Mouse (Mus musculus) MEL (cell line): ENCODE data around the gene Ankrd33b. TPM values are rescaled to one million over a fixed set of nuclear protein-coding genes. Genes with fewer than 3 reads are reported as not detected.

ENCODE experiments used
- DNase-seq: peaks from one replicate; pipeline ENCODE4 v3.0.0; 2011; ENCODE audit warnings: low read depth, low spot score
- H3K27ac ChIP-seq: 2 replicates; pipeline ENCODE4 v1.5.1; 2012; ENCODE audit warnings: low read depth, mild to moderate bottlenecking, control low read depth, low read length, moderate library complexity; ENCODE audit not compliant: control insufficient read depth
- H3K27me3 ChIP-seq, 2 experiments: fragments of 150-350 bp in 1 of 2; sonication (generic) in 1 of 2; 2 replicates each; pipeline ENCODE4 v1.6.1; 2012; ENCODE audit warnings: low read length in 2 of 2, mild to moderate bottlenecking in 2 of 2, improper control_type of control experiment in 1 of 2, moderate library complexity in 1 of 2; ENCODE audit not compliant: insufficient read depth in 2 of 2, control insufficient read depth in 1 of 2
- H3K36me3 ChIP-seq, 2 experiments: 2 replicates each; pipeline ENCODE4 v1.6.1; 2012 to 2014; ENCODE audit warnings: low read length in 2 of 2, improper control_type of control experiment in 1 of 2, inconsistent platforms in 1 of 2, mild to moderate bottlenecking in 1 of 2; ENCODE audit not compliant: insufficient read depth in 2 of 2, control insufficient read depth in 1 of 2
- H3K4me1 ChIP-seq, 2 experiments: fragments of 150-350 bp in 1 of 2; sonication (generic) in 1 of 2; 2 replicates each; pipeline ENCODE4 v1.6.1; 2012; ENCODE audit warnings: low read length in 2 of 2, improper control_type of control experiment in 1 of 2, mild to moderate bottlenecking in 1 of 2; ENCODE audit not compliant: insufficient read depth in 2 of 2, control insufficient read depth in 1 of 2
- H3K4me3 ChIP-seq, 2 experiments: fragments of 150-350 bp in 1 of 2; sonication (generic) in 1 of 2; 2 replicates each; pipeline ENCODE4 v1.5.1; 2012; ENCODE audit warnings: low read depth in 2 of 2, low read length in 2 of 2, mild to moderate bottlenecking in 2 of 2, moderate library complexity in 2 of 2, control low read depth in 1 of 2, improper control_type of control experiment in 1 of 2; ENCODE audit not compliant: control insufficient read depth in 1 of 2, insufficient read depth in 1 of 2
- H3K79me2 ChIP-seq: 2 replicates; pipeline ENCODE4 v1.6.1; 2012; ENCODE audit warnings: mild to moderate bottlenecking, low read length, moderate library complexity; ENCODE audit not compliant: control insufficient read depth, poor library complexity, insufficient read depth
- H3K9ac ChIP-seq: 2 replicates; pipeline ENCODE4 v1.6.1; 2012; ENCODE audit warnings: low read depth, mild to moderate bottlenecking, control low read depth, low read length, moderate library complexity; ENCODE audit not compliant: control insufficient read depth, poor library complexity, severe bottlenecking
- H3K9me3 ChIP-seq: fragments of 150-350 bp; sonication (generic); replicated peaks from 2 replicates; pipeline ENCODE4 v1.6.1; 2012; ENCODE audit warnings: mild to moderate bottlenecking, low read length, improper control_type of control experiment, moderate library complexity; ENCODE audit not compliant: insufficient read depth
- CTCF ChIP-seq, 3 experiments: IDR thresholded peaks in 2 of 3; conservative IDR thresholded peaks in 1 of 3; 2 replicates each; pipeline ENCODE4 v1.5.1; 2011 to 2012; ENCODE audit warnings: low read length in 3 of 3, low read depth in 2 of 3, mild to moderate bottlenecking in 2 of 3, improper control_type of control experiment in 1 of 3, inconsistent platforms in 1 of 3, mixed read lengths in 1 of 3, moderate library complexity in 1 of 3; ENCODE audit not compliant: control insufficient read depth in 1 of 3, insufficient read depth in 1 of 3, poor library complexity in 1 of 3, severe bottlenecking in 1 of 3
- E2F4 ChIP-seq: IDR thresholded peaks from 2 replicates; pipeline ENCODE4 v1.6.1; 2011; ENCODE audit warnings: low read depth, low read length, improper control_type of control experiment, borderline replicate concordance
- EP300 ChIP-seq, 2 experiments: IDR thresholded peaks; 2 replicates each; pipeline ENCODE4 v1.6.1; 2011; ENCODE audit warnings: improper control_type of control experiment in 2 of 2, low read length in 2 of 2, low read depth in 1 of 2, mild to moderate bottlenecking in 1 of 2
- GABPA ChIP-seq: IDR thresholded peaks from 2 replicates; pipeline ENCODE4 v1.6.1; 2012; ENCODE audit warnings: low read depth, mild to moderate bottlenecking, inconsistent platforms, low read length, improper control_type of control experiment, moderate library complexity
- GATA1 ChIP-seq: IDR thresholded peaks from 2 replicates; pipeline ENCODE4 v1.6.1; 2011; ENCODE audit warnings: low read depth, low read length, improper control_type of control experiment
- MAFK ChIP-seq: IDR thresholded peaks from 2 replicates; pipeline ENCODE4 v1.6.1; 2011; ENCODE audit warnings: low read depth, mild to moderate bottlenecking, low read length, improper control_type of control experiment, borderline replicate concordance
- MAX ChIP-seq: IDR thresholded peaks from 2 replicates; pipeline ENCODE4 v1.6.1; 2011; ENCODE audit warnings: low read length, improper control_type of control experiment
- MYB ChIP-seq: IDR thresholded peaks from 2 replicates; pipeline ENCODE4 v1.6.1; 2011; ENCODE audit warnings: mild to moderate bottlenecking, low read depth, low read length, improper control_type of control experiment
- MYC ChIP-seq: IDR thresholded peaks from 2 replicates; pipeline ENCODE4 v1.6.1; 2011; ENCODE audit warnings: low read depth, mild to moderate bottlenecking, low read length, improper control_type of control experiment, moderate library complexity
- NELFE ChIP-seq: IDR thresholded peaks from 2 replicates; pipeline ENCODE4 v1.6.1; 2011; ENCODE audit warnings: low read depth, low read length, improper control_type of control experiment
- POLR2A ChIP-seq, 2 experiments: IDR thresholded peaks; 2 replicates each; pipeline ENCODE4 v1.6.1; 2011 to 2012; ENCODE audit warnings: low read length in 2 of 2, mild to moderate bottlenecking in 2 of 2, control low read depth in 1 of 2, improper control_type of control experiment in 1 of 2, low read depth in 1 of 2, moderate library complexity in 1 of 2; ENCODE audit not compliant: control insufficient read depth in 1 of 2, insufficient read depth in 1 of 2, poor library complexity in 1 of 2
- POLR2AphosphoS2 ChIP-seq: IDR thresholded peaks from 2 replicates; pipeline ENCODE4 v1.6.1; 2011; ENCODE audit warnings: low read length, improper control_type of control experiment
- RAD21 ChIP-seq: IDR thresholded peaks from 2 replicates; pipeline ENCODE4 v1.6.1; 2011; ENCODE audit warnings: mild to moderate bottlenecking, low read depth, low read length, improper control_type of control experiment
- TAL1 ChIP-seq: IDR thresholded peaks from 2 replicates; pipeline ENCODE4 v1.6.1; 2012; ENCODE audit warnings: mild to moderate bottlenecking, inconsistent platforms, low read length, moderate library complexity, mixed read lengths
- UBTF ChIP-seq: IDR thresholded peaks from 2 replicates; pipeline ENCODE4 v1.6.1; 2012; ENCODE audit warnings: low read depth, mild to moderate bottlenecking, inconsistent platforms, low read length, improper control_type of control experiment, moderate library complexity, borderline replicate concordance; ENCODE audit not compliant: insufficient read depth
- ZC3H11A ChIP-seq: IDR thresholded peaks from 2 replicates; pipeline ENCODE4 v1.6.1; 2012; ENCODE audit warnings: low read depth, mild to moderate bottlenecking, inconsistent platforms, low read length, improper control_type of control experiment
- polyA plus RNA-seq, 2 experiments: library from polyadenylated mRNA; stranded (reverse) in 1 of 2; unstranded in 1 of 2; fragments of >175 nt in 1 of 2; fragments of >200 nt in 1 of 2; gene quantifications; 2 replicates each; pipeline versions ENCODE4 v1.2.1 to v1.2.4; 2012; ENCODE audit warnings: low replicate concordance in 2 of 2, low read depth in 1 of 2; ENCODE audit not compliant: insufficient read length in 2 of 2, insufficient read depth in 1 of 2, missing spikeins in 1 of 2
- total RNA-seq: library from RNA; depleted of rRNA; stranded (reverse); fragments of 300-350 nt; gene quantifications from 2 replicates; pipeline ENCODE4 v1.2.3, GENCODE M21; 2012

The Ankrd33b gene
- total and polyA plus RNA-seq, 3 experiments = 11.1 to 16.1 TPM; not detected in 1

GRCm38 (mm10) chr15:31360593-31360992 is 6.9 kb downstream of the Ankrd33b start:
- Histone ChIP-seq H3K79me2 (peaks cover 21% of the 10 kb centered on the region; the same call in 1 of the 2 replicates), H3K9me3 (no peaks in the 10 kb centered on the region), H3K9ac (no peak overlapping the region), H3K27me3 (no peaks in the 10 kb centered on the region), H3K36me3 (peaks cover 0 to 14% of the 10 kb centered on the region in 2 experiments; a peak in 3 of 4 replicates), H3K4me1 (peaks cover 0 to 22% of the 10 kb centered on the region in 2 experiments; a peak in 2 of 4 replicates), H3K27ac (no peak overlapping the region), H3K4me3 (no peak overlapping the region)
- DNase-seq = no peak
- TF ChIP-seq MAFK (no peak), TAL1 (no peak), GABPA (no peak), MAX (no peak), NELFE (no peak), UBTF (no peak), CTCF (IDR thresholded peaks at IDR 0.05 in 2 of 3, conservative IDR thresholded peaks at IDR 0.05 in 1 of 3; ENCODE audit: control insufficient read depth in 1 of 3, insufficient read depth in 1 of 3, low read depth in 2 of 3, low read length in 3 of 3, poor library complexity in 1 of 3, severe bottlenecking in 1 of 3) (no peak), MYB (no peak), EP300 (IDR thresholded peaks at IDR 0.05; ENCODE audit: low read depth in 1 of 2, low read length in 2 of 2) (no peak), POLR2A (IDR thresholded peaks at IDR 0.05; ENCODE audit: control insufficient read depth in 1 of 2, insufficient read depth in 1 of 2, low read depth in 1 of 2, low read length in 2 of 2, poor library complexity in 1 of 2) (no peak), RAD21 (no peak), ZC3H11A (no peak), MYC (no peak)
- TF ChIP-seq, all 39 proteins: peak for 0

GRCm38 (mm10) chr15:31359805-31360204 is 7.7 kb downstream of the Ankrd33b start:
- Histone ChIP-seq H3K9me3 (no peaks in the 10 kb centered on the region), H3K27ac (no peak overlapping the region), H3K4me3 (no peak overlapping the region), H3K36me3 (peaks cover 0 to 11% of the 10 kb centered on the region in 2 experiments; a peak in 3 of 4 replicates), H3K27me3 (no peaks in the 10 kb centered on the region), H3K9ac (no peak overlapping the region), H3K79me2 (peaks cover 13% of the 10 kb centered on the region; the same call in 1 of the 2 replicates), H3K4me1 (peaks cover 0 to 17% of the 10 kb centered on the region in 2 experiments; a peak in 2 of 4 replicates)
- no peak for TF ChIP-seq MYB
- TF ChIP-seq POLR2AphosphoS2 = no peak
- no peak for TF ChIP-seq NELFE
- TF ChIP-seq GATA1 = no peak
- TF ChIP-seq MAFK = no peak
- no peak for TF ChIP-seq E2F4
- no peak for DNase-seq
